Mouse (Mus musculus) kidney, adult 2 months (tissue): ENCODE measurements around the gene Tsacc.

Experiments used
- CTCF ChIP-seq: fragments of 200-500 bp; conservative IDR thresholded peaks from 2 replicates; pipeline ENCODE4 v1.5.1; 2011; ENCODE audit warnings: low read depth, mild to moderate bottlenecking, control low read depth, low read length, moderate library complexity, mixed read lengths; ENCODE audit not compliant: insufficient read depth, insufficient read length
- POLR2A ChIP-seq: fragments of 200-500 bp; IDR thresholded peaks from one replicate; pipeline ENCODE4 v1.6.1; 2011; ENCODE audit warnings: low read depth, low read length, control low read depth

DNA sequence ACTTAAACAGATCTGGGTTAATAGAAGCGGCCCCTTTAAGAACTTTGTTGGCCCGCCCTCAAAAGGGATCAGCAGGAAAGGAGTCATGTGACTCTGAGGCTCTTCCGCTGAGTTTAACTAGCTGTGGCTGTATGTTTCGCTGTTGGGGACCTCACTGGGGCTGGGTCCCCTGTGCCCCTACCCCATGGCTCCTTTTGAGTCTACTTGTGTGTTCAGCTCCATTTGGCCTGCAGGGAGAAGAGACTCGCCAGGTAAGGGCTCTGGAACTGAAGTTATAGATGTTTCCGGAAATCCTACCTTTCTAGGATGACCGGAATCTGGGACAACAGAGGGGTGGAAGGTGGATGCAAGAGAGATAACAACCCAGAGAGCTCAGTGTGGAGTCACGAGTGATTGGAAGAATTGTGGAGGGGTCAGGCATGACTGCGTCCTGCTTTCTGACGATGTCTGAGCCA lies 28.2 kb upstream of the Tsacc start, which contains the start of gene Glmp:
- no peak for TF ChIP-seq POLR2A
- no peak for TF ChIP-seq CTCF
